Mouse (Mus musculus) G1E (cell line): ENCODE data around the gene Fggy. TPM values are rescaled to one million over a fixed set of nuclear protein-coding genes. Genes with fewer than 3 reads are reported as not detected.

ENCODE experiments used
- ATAC-seq: 2 replicates; pipeline ENCODE4 v1.8.0; 2016; ENCODE audit warnings: mild to moderate bottlenecking; ENCODE audit not compliant: insufficient number of reproducible peaks, poor library complexity, low FRiP score, severe bottlenecking; ENCODE audit errors: extremely low read depth
- DNase-seq: peaks from one replicate; pipeline ENCODE4 v3.0.0; 2012; ENCODE audit warnings: low spot score
- H3K27me3 ChIP-seq: 2 replicates; pipeline ENCODE4 v1.6.1; 2012; ENCODE audit warnings: mild to moderate bottlenecking, low read length, inconsistent platforms; ENCODE audit not compliant: insufficient read depth
- H3K36me3 ChIP-seq: replicated peaks from 2 replicates; pipeline ENCODE3; 2012; ENCODE audit warnings: mild to moderate bottlenecking, inconsistent platforms
- H3K4me1 ChIP-seq: 2 replicates; pipeline ENCODE4 v1.6.1; 2012; ENCODE audit warnings: low read depth, low read length, inconsistent platforms, mixed read lengths; ENCODE audit not compliant: insufficient read depth
- H3K4me3 ChIP-seq: 2 replicates; pipeline ENCODE4 v1.5.1; 2012; ENCODE audit warnings: low read depth, mild to moderate bottlenecking, inconsistent platforms, low read length, moderate library complexity, mixed read lengths
- H3K9me3 ChIP-seq: replicated peaks from 2 replicates; pipeline ENCODE4 v1.6.1; 2012; ENCODE audit warnings: inconsistent platforms
- CTCF ChIP-seq: IDR thresholded peaks from 2 replicates; pipeline ENCODE4 v1.5.1; 2012; ENCODE audit warnings: low read depth, low read length, inconsistent platforms, mixed read lengths
- GATA1 ChIP-seq: IDR thresholded peaks from 2 replicates; pipeline ENCODE4 v1.6.1; 2012; ENCODE audit warnings: borderline replicate concordance, low read length, inconsistent platforms, mixed read lengths
- GATA2 ChIP-seq: IDR thresholded peaks from 2 replicates; pipeline ENCODE4 v1.6.1; 2012; ENCODE audit warnings: low read depth, low read length, inconsistent platforms, borderline replicate concordance
- POLR2AphosphoS5 ChIP-seq: IDR thresholded peaks from 2 replicates; pipeline ENCODE4 v1.6.1; 2012; ENCODE audit warnings: low read depth, low read length, inconsistent platforms; ENCODE audit not compliant: insufficient replicate concordance
- TAL1 ChIP-seq: conservative IDR thresholded peaks from 2 replicates; pipeline ENCODE4 v1.6.1; 2012; ENCODE audit warnings: low read depth, low read length, inconsistent platforms, mixed read lengths
- polyA plus RNA-seq: library from polyadenylated mRNA; stranded (reverse); fragments of >175 nt; gene quantifications from 2 replicates; pipeline ENCODE4 v1.2.3, GENCODE M21; 2012
- total RNA-seq, 2 experiments: library from RNA; stranded (forward) in 1 of 2; stranded (reverse) in 1 of 2; fragments of 200-1000 nt in 1 of 2; fragments of >200 nt in 1 of 2; fragmentation: Nextera tagmentation in 1 of 2; gene quantifications; 2 replicates each; pipeline ENCODE4 v1.2.3; 2014 to 2017

Fggy gene
- total and polyA plus RNA-seq, 3 experiments = not detected

- DNase-seq (no peak), ATAC-seq (no peak)
- Histone ChIP-seq H3K4me1 (no peaks in the 10 kb centered on the region), H3K36me3 (no peaks in the 10 kb centered on the region), H3K27me3 (no peaks in the 10 kb centered on the region), H3K4me3 (no peak overlapping the region), H3K9me3 (no peaks in the 10 kb centered on the region)
- TF ChIP-seq TAL1 = no peak
- TF ChIP-seq CTCF = no peak
- TF ChIP-seq POLR2AphosphoS5 = no peak
- TF ChIP-seq GATA1 = no peak
- TF ChIP-seq GATA2 = no peak
Observed at GRCm38 (mm10) chr4:95709750-95710149, 152.4 kb downstream of the Fggy start.

- Histone ChIP-seq H3K36me3 (no peaks in the 10 kb centered on the region), H3K4me3 (no peak overlapping the region), H3K9me3 (no peaks in the 10 kb centered on the region), H3K27me3 (no peaks in the 10 kb centered on the region), H3K4me1 (no peaks in the 10 kb centered on the region)
- no peak for DNase-seq
- no peak for ATAC-seq
- no peak for TF ChIP-seq GATA1
- no peak for TF ChIP-seq POLR2AphosphoS5
- TF ChIP-seq CTCF = no peak
- no peak for TF ChIP-seq TAL1
- no peak for TF ChIP-seq GATA2
Observed at GRCm38 (mm10) chr4:95712802-95713201, 155.5 kb downstream of the Fggy start.

GRCm38 (mm10) chr4:95713271-95713670 is 156.0 kb downstream of the Fggy start:
- DNase-seq (no peak), ATAC-seq (no peak)
- TF ChIP-seq GATA2 (no peak), POLR2AphosphoS5 (no peak), GATA1 (no peak), TAL1 (no peak), CTCF (no peak)
- Histone ChIP-seq H3K9me3 (no peaks in the 10 kb centered on the region), H3K4me1 (no peaks in the 10 kb centered on the region), H3K4me3 (no peak overlapping the region), H3K36me3 (no peaks in the 10 kb centered on the region), H3K27me3 (no peaks in the 10 kb centered on the region)

- no peaks in the 10 kb centered on the region for H3K36me3 ChIP-seq
- no peak for TF ChIP-seq GATA2
- TF ChIP-seq TAL1 = no peak
- TF ChIP-seq CTCF = no peak
- TF ChIP-seq GATA1 = no peak
- TF ChIP-seq POLR2AphosphoS5 = no peak
- no peak overlapping the region for H3K4me3 ChIP-seq
- ATAC-seq (no peak), DNase-seq (no peak)
- no peaks in the 10 kb centered on the region for H3K9me3 ChIP-seq
- no peaks in the 10 kb centered on the region for H3K27me3 ChIP-seq
- no peaks in the 10 kb centered on the region for H3K4me1 ChIP-seq
Observed at GRCm38 (mm10) chr4:95716137-95716536, 158.8 kb downstream of the Fggy start.

GRCm38 (mm10) chr4:95723615-95724014 is 166.3 kb downstream of the Fggy start:
- TF ChIP-seq TAL1 = no peak
- no peak for TF ChIP-seq CTCF
- TF ChIP-seq POLR2AphosphoS5 = no peak
- TF ChIP-seq GATA1 = no peak
- TF ChIP-seq GATA2 = no peak
- Histone ChIP-seq H3K27me3 (no peaks in the 10 kb centered on the region), H3K4me1 (no peaks in the 10 kb centered on the region), H3K36me3 (no peaks in the 10 kb centered on the region), H3K4me3 (no peak overlapping the region), H3K9me3 (no peaks in the 10 kb centered on the region)
- DNase-seq (no peak), ATAC-seq (no peak)

- ATAC-seq (no peak), DNase-seq (no peak)
- Histone ChIP-seq H3K27me3 (no peaks in the 10 kb centered on the region), H3K36me3 (no peaks in the 10 kb centered on the region), H3K4me1 (no peaks in the 10 kb centered on the region), H3K9me3 (no peaks in the 10 kb centered on the region), H3K4me3 (no peak overlapping the region)
- TF ChIP-seq GATA2 (no peak), GATA1 (no peak), CTCF (no peak), POLR2AphosphoS5 (no peak), TAL1 (no peak)
Observed at GRCm38 (mm10) chr4:95726361-95726760, 169.1 kb downstream of the Fggy start.
